Mouse (Mus musculus) liver, postnatal 0 days (tissue): ENCODE results near the gene Spef2.

ENCODE experiments used
- CTCF ChIP-seq: sonication (generic); IDR thresholded peaks from 2 replicates; pipeline ENCODE4 v1.5.1; 2016; ENCODE audit warnings: antibody characterized with exemption, low read depth
- EP300 ChIP-seq: IDR thresholded peaks from 2 replicates; pipeline ENCODE4 v1.6.1; 2016; ENCODE audit warnings: antibody characterized with exemption, low read depth, mild to moderate bottlenecking

DNA sequence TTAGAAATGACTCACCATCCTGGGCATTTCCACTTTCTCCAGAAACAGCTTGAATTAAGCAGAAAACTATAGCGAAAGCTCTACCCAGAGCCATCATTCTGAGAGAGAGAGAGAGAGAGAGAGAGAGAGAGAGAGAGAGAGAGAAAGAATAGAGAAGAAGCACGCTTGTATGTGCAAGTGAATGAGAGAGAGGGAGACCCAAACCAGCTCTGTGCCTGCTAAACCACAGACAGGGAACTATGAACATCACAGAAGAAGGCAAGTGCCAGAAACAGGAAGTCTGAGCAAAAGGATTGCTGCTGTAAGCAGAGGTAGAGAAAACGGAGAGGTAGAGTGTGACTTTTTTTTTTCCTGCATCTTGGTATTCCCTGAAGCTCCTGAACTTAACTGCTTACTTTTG is 219.0 kb downstream of the Spef2 start:
- TF ChIP-seq CTCF (no peak), EP300 (no peak)
